ENCODE assay signal across 21 mouse cellular contexts in genomic region chr5:4929628-4930027, GRCm38 (mm10).
"Had no signal": no experiment of that assay in that cellular context is flagged by ENCODE, and none has a peak within 500 bp of the region (broad histone marks: within the 10 kb centered on the region; RNA-seq: fewer than 3 reads in every experiment).

No protein-coding gene starts in this region.

- H3K27me3 ChIP-seq: kidney, embryonic 15.5 days; limb, embryonic 13.5 days; liver, embryonic 12.5 days; liver, embryonic 15.5 days; lung, embryonic 15.5 days; megakaryocyte, embryonic 14.5 days; midbrain, embryonic 12.5 days; neural tube, embryonic 13.5 days had no signal

- H3K4me3 ChIP-seq: kidney, embryonic 15.5 days; limb, embryonic 10.5 days; limb, embryonic 13.5 days; liver, embryonic 12.5 days; liver, embryonic 15.5 days; lung, embryonic 15.5 days; megakaryocyte, embryonic 14.5 days; midbrain, embryonic 12.5 days; myocyte; neural tube, embryonic 13.5 days had no signal

- H3K4me2 ChIP-seq: kidney, embryonic 15.5 days; limb, embryonic 13.5 days; liver, embryonic 12.5 days; liver, embryonic 15.5 days; lung, embryonic 15.5 days; midbrain, embryonic 12.5 days; neural tube, embryonic 13.5 days had no signal

- ATAC-seq: liver, embryonic 12.5 days had no signal

- H3K9me3 ChIP-seq: kidney, embryonic 15.5 days; limb, embryonic 10.5 days; limb, embryonic 13.5 days; liver, embryonic 12.5 days; liver, embryonic 15.5 days; lung, embryonic 15.5 days; megakaryocyte, embryonic 14.5 days; midbrain, embryonic 12.5 days; neural tube, embryonic 13.5 days had no signal

- H3K9ac ChIP-seq: kidney, embryonic 15.5 days; limb, embryonic 13.5 days; liver, embryonic 12.5 days; liver, embryonic 15.5 days; lung, embryonic 15.5 days; midbrain, embryonic 12.5 days; neural tube, embryonic 13.5 days had no signal

- H3K4me1 ChIP-seq: kidney, embryonic 15.5 days; liver, embryonic 12.5 days; liver, embryonic 15.5 days; lung, embryonic 15.5 days; megakaryocyte, embryonic 14.5 days; neural tube, embryonic 13.5 days had no signal

- H3K27ac ChIP-seq: kidney, embryonic 15.5 days; limb, embryonic 10.5 days; limb, embryonic 13.5 days; liver, embryonic 12.5 days; liver, embryonic 15.5 days; lung, embryonic 15.5 days; midbrain, embryonic 12.5 days; neural tube, embryonic 13.5 days had no signal

- DNase-seq: kidney, adult 11 months; kidney, adult 8-10 months; kidney, postnatal 10 days; kidney, postnatal 36 days; liver; lung, adult 18-20 months; lung, postnatal 10 days; lung, postnatal 36 days; retina, postnatal 1 day; thymus, adult 18-20 months; thymus, postnatal 36 days had no signal

- H3K36me3 ChIP-seq: kidney, embryonic 15.5 days; limb, embryonic 10.5 days; limb, embryonic 13.5 days; liver, embryonic 12.5 days; liver, embryonic 15.5 days; lung, embryonic 15.5 days; midbrain, embryonic 12.5 days; neural tube, embryonic 13.5 days had no signal
